12 mouse cellular contexts compared by ENCODE assay signal in the genomic region with DNA sequence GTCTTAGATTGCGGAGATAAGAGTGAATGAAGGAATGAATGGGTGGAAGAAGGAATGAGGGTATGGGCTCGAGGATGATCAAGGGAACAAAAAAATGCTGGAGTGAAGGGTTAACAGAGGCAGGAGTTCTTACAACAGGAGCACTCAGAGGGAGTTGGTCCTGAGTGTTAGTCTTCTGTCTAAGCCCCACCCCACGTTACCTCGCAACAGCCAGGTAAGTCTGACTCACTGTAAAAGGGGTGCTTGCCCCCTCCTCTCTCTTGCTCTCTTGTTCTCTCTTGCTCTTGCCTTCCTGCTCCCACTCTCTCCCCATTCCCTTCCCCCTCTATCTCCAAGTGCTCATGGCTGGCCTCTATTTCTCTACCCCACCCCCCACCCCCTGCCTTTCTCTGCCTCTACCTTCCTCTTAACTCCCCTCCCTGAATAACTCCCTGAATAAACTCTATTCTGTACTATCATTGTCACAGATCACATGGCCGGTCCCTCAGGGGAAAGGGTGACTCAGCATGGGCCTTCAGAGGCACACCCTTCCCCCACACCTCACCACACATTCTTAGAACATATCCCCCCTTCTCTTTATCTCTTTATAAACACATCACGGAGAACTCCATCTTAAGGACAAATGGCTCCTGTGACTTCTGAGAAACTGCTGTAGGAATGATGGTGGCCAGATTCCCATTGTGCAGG. TPM values are rescaled to one million over a fixed set of nuclear protein-coding genes. Genes with fewer than 3 reads are reported as not detected.
DNase-seq lines count a peak whose midpoint lies in the region; ATAC-seq and TF ChIP-seq lines count a peak whose summit lies in the region.
"Had no signal": no experiment of that assay in that cellular context is flagged by ENCODE, and none has a peak within 500 bp of the region (broad histone marks: within the 10 kb centered on the region; RNA-seq: fewer than 3 reads in every experiment).

No protein-coding gene starts in this region.

- H3K79me2 ChIP-seq in myocyte (ENCODE audit: control insufficient read depth, insufficient read depth): no peaks in the 10 kb centered on the region

- TF ChIP-seq POLR2A in myocyte (IDR thresholded peaks at IDR 0.05; ENCODE audit: insufficient read length, low read depth): no peak

- ATAC-seq in lung, embryonic 15.5 days (ENCODE audit: borderline replicate concordance, extremely low read depth, low FRiP score, low TSS enrichment): no peak
- ATAC-seq in inflammation-experienced regulatory T-cells, adult 6 months: no peak

- H3K27me3 ChIP-seq in lung, embryonic 15.5 days: no peaks in the 10 kb centered on the region
- no peaks in the 10 kb centered on the region for H3K27me3 ChIP-seq in myocyte (ENCODE audit: control insufficient read depth, insufficient read depth, insufficient read length)

- WGBS in lung, embryonic 15.5 days: 35% methylated on average over 6 of the region's 6 CpGs

- no peak overlapping the region for H3K4me3 ChIP-seq in gastrocnemius, adult 2 months
- H3K4me3 ChIP-seq in lung, embryonic 15.5 days: no peak overlapping the region
- no peak overlapping the region for H3K4me3 ChIP-seq in myocyte
- H3K4me3 ChIP-seq: forebrain, embryonic 10.5 days had no signal

- no peaks in the 10 kb centered on the region for H3K9me3 ChIP-seq in lung, embryonic 15.5 days
- H3K9me3 ChIP-seq: forebrain, embryonic 10.5 days had no signal

- peaks cover 31% of the 10 kb centered on the region for H3K4me1 ChIP-seq in lung, embryonic 15.5 days

- DNase-seq in gastrocnemius, adult 18-20 months (ENCODE audit: low spot score): peak; percentile 18
- DNase-seq in gastrocnemius, adult 2 months: no peak
- DNase-seq in lung, postnatal 25 days (ENCODE audit: low spot score): no peak
- peak; percentile 51 for DNase-seq in ZHBTc4 (ENCODE audit: low read depth, low spot score)
- no peak for DNase-seq in layer of hippocampus, postnatal 36 days
- DNase-seq: B cell, adult 2 months; cerebellum, adult 9-11 months had no signal

- H3K27ac ChIP-seq in gastrocnemius, adult 2 months: no peak overlapping the region
- 0 out of 2 replicates have a peak overlapping the region, but pooled peaks have one; percentile 5 for H3K27ac ChIP-seq in lung, embryonic 15.5 days
- H3K27ac ChIP-seq: hindbrain, postnatal 0 days had no signal

- no peaks in the 10 kb centered on the region for H3K36me3 ChIP-seq in lung, embryonic 15.5 days
- no peaks in the 10 kb centered on the region for H3K36me3 ChIP-seq in myocyte (ENCODE audit: control insufficient read depth, insufficient read depth)
- H3K36me3 ChIP-seq: forebrain, embryonic 10.5 days had no signal

- no peak for TF ChIP-seq CTCF in gastrocnemius, adult 2 months (IDR thresholded peaks at IDR 0.05)

- H3ac ChIP-seq in myocyte (ENCODE audit: control insufficient read depth, insufficient read length): no peak overlapping the region

- intact Hi-C loops in gastrocnemius, adult 2 months (cut with DNase I): no loop called here

- no peak overlapping the region for H3K4me2 ChIP-seq in lung, embryonic 15.5 days
- H3K4me2 ChIP-seq in myocyte (ENCODE audit: low read depth): peak overlapping the region; percentile 59

- H3K9ac ChIP-seq in lung, embryonic 15.5 days: no peak overlapping the region

TF ChIP-seq in myocyte, 11 proteins besides CTCF, POLR2A, EP300 and RAD21:
- TF ChIP-seq TCF3 (IDR thresholded peaks at IDR 0.05; ENCODE audit: insufficient read length, low read depth): no peak
- TF ChIP-seq USF1 (IDR thresholded peaks at IDR 0.05; ENCODE audit: low read depth): peak; percentile 82
- no peak for TF ChIP-seq CEBPB (IDR thresholded peaks at IDR 0.05; ENCODE audit: insufficient read depth, poor library complexity, severe bottlenecking)

RNA-seq across cellular contexts. Expression of a gene that starts 37.2 kb away (rescaled TPM):
- 1 to 10 TPM; 1.5 to 3.5 TPM for total RNA-seq in gastrocnemius, adult 18-20 months (2021)
- total RNA-seq in gastrocnemius, adult 2 months (2021): 1 to 10 TPM; 2.3 to 2.7 TPM
- 4.6 and 4.7 TPM in 2 replicates for polyA plus RNA-seq in lung, embryonic 15.5 days (2015; fragmentation: Nextera tagmentation; extraction: Ambion mirVana)
- polyA plus RNA-seq in myocyte (2012; fragmentation: generic; extraction: Trizol): 0.95 TPM
- 10 to 100 TPM; 19.9 to 25.2 TPM for total RNA-seq in layer of hippocampus, postnatal 36 days (2021)
- under 1 TPM in 1 of 3 experiments, not detected in 2; 0.11 TPM for polyA plus RNA-seq in inflammation-experienced regulatory T-cells, adult 6 months (2017; shearing (Covaris generic))

Comparison
In these comparisons a context has a peak if more than half of its experiments do, and no peak if none do; other contexts are left out.
1. DNase-seq: peak in gastrocnemius, adult 18-20 months (single experiment) and ZHBTc4 (single experiment); none in gastrocnemius, adult 2 months (single experiment), lung, postnatal 25 days (single experiment) and layer of hippocampus, postnatal 36 days (0 of 2).
2. RNA of a gene that starts 37.2 kb away (total RNA-seq): 19.9 to 25.2 TPM in layer of hippocampus, postnatal 36 days; 1.5 to 3.5 TPM in gastrocnemius, adult 18-20 months and 2.3 to 2.7 TPM in gastrocnemius, adult 2 months; every median in the first group is over 4 times any median in the second.